Mouse (Mus musculus): Measurements from ENCODE around the gene Acox3. TPM values are rescaled to one million over a fixed set of nuclear protein-coding genes. Genes with fewer than 3 reads are reported as not detected.

Gene Acox3
- polyA plus RNA-seq, 1 experiment from 2014 or later, result 16.3 TPM

DNA sequence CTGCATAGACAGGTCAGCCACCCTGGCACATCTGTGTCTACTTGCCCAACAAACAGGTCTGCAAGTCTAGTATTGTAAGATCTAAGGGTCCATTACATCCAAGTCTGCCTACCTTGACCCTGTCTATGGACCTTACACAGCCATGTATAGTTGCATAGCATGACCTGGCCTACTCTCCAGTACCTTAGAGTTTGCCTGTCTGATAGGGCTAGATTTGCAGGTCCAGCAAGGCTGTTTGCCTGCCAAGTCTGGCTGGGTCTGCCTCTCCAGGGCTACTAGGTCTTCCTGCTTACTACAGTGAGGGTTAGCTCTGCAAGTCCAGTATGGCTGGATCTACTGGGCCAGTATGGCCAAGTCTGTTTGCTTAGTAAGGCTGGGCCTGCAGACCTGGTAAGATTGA is 41.0 kb downstream of the Acox3 start:
- Histone ChIP-seq H3K9me3 (replicated peaks) (no peaks in the 10 kb centered on the region), H3K4me2 (replicated peaks) (no peak overlapping the region), H3K36me3 (no peaks in the 10 kb centered on the region), H3K4me3 (no peak overlapping the region), H3K27me3 (no peaks in the 10 kb centered on the region), H3K9ac (no peak overlapping the region), H3K4me1 (peaks cover 8% of the 10 kb centered on the region), H3K27ac (no peak overlapping the region)
- no peak for ATAC-seq (ENCODE audit: low FRiP score)

GRCm38 (mm10) chr5:35624751-35625239 is 42.0 kb downstream of the Acox3 start:
- Histone ChIP-seq H3K4me3 (no peak overlapping the region), H3K4me2 (replicated peaks) (no peak overlapping the region), H3K27me3 (no peaks in the 10 kb centered on the region), H3K36me3 (no peaks in the 10 kb centered on the region), H3K4me1 (peaks cover 8% of the 10 kb centered on the region), H3K9ac (no peak overlapping the region), H3K27ac (no peak overlapping the region), H3K9me3 (replicated peaks) (no peaks in the 10 kb centered on the region)
- 67% methylated on average over 4 of the region's 4 CpGs for WGBS
- ATAC-seq (ENCODE audit: low FRiP score), result no peak

DNA sequence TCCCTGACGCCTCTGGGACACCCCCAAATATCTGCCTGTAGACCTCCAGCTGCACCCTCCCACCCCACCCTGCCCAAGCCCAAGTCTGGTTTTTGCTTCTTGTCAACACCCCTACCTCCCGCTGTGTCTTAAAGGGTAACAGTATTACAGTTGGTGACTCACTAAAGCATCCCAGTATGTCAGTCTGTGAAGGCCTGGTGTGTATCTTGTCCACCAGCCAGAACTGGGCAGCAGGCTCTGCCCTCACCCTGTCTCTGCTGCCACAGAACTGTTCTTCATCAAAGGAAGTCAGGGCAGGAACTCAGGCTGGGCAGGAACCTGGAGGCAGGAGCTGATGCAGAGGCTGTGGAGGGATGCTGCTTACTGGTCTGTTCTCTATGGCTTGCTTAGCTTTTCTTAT is 43.6 kb downstream of the Acox3 start:
- H3K27me3 ChIP-seq, result no peaks in the 10 kb centered on the region
- no peaks in the 10 kb centered on the region for H3K9me3 ChIP-seq (replicated peaks)
- no peak overlapping the region for H3K27ac ChIP-seq
- peaks cover 2% of the 10 kb centered on the region for H3K4me1 ChIP-seq
- H3K36me3 ChIP-seq, result no peaks in the 10 kb centered on the region
- no peak overlapping the region for H3K4me2 ChIP-seq (replicated peaks)
- no peak overlapping the region for H3K9ac ChIP-seq
- no peak for ATAC-seq (ENCODE audit: low FRiP score)
- WGBS, result 68% methylated on average over 2 of the region's 2 CpGs
- H3K4me3 ChIP-seq, result no peak overlapping the region

DNA sequence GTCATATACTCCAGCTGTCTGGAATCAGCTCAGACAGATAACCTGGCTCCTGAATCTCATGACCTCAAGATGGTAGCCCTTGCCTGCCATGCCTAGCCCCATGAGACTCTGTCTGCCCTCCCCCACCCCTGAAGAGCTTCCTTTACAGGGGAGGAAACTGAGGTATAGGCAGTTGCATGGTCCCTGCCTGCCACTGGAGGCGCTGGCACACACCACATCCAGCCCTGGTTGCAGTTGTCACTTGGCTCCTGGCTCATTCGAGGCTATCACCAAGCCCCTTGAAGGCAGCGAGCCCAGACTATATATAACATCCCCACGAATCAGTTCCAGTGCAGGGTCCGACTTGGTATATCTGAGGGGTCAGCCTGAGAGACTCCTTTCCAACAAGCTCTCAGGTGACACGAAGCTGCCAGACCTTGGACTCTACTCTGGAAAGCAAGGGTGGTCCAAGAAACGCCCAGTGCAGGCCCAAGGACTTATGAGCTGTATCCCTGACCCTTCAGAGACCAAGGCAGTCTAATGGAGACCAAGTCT is 44.5 kb downstream of the Acox3 start:
- Histone ChIP-seq H3K4me2 (replicated peaks) (no peak overlapping the region), H3K9me3 (replicated peaks) (no peaks in the 10 kb centered on the region), H3K27ac (no peak overlapping the region), H3K36me3 (no peaks in the 10 kb centered on the region), H3K9ac (no peak overlapping the region), H3K4me1 (no peaks in the 10 kb centered on the region), H3K27me3 (no peaks in the 10 kb centered on the region), H3K4me3 (no peak overlapping the region)
- 64% methylated on average over 7 of the region's 7 CpGs for WGBS
- no peak for ATAC-seq (ENCODE audit: low FRiP score)

DNA sequence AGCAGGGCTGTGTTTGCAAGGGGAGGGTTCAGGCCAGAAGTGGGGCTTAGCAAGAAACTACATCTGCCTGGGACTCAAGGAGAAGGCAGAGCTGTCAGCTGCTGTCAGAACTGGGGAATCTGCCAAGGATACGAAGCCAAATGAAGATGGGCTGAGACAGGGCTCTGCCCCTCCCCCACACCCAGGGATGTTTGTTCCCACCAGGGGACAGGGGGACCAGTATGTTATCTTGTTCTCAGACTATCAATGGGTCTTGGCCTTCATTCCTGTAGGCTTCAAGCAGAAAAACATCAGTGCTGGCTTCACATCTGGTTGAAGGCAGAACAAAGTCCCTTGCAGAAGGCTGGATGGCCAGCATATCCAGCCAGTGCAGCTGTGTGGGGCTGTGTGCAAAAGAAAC is 45.8 kb downstream of the Acox3 start:
- no peaks in the 10 kb centered on the region for H3K36me3 ChIP-seq
- ATAC-seq (ENCODE audit: low FRiP score), result no peak
- H3K4me1 ChIP-seq, result no peaks in the 10 kb centered on the region
- H3K9me3 ChIP-seq (replicated peaks), result no peaks in the 10 kb centered on the region
- no peaks in the 10 kb centered on the region for H3K27me3 ChIP-seq
- no peak overlapping the region for H3K4me3 ChIP-seq
- 44% methylated on average over 1 of the region's 1 CpGs for WGBS
- no peak overlapping the region for H3K4me2 ChIP-seq (replicated peaks)
- no peak overlapping the region for H3K9ac ChIP-seq
- H3K27ac ChIP-seq, result no peak overlapping the region

GRCm38 (mm10) chr5:35629333-35629732 is 46.5 kb downstream of the Acox3 start:
- H3K4me2 ChIP-seq (replicated peaks), result no peak overlapping the region
- no peak for ATAC-seq (ENCODE audit: low FRiP score)
- H3K9ac ChIP-seq, result no peak overlapping the region

GRCm38 (mm10) chr5:35630706-35631105 is 47.9 kb downstream of the Acox3 start:
- 88% methylated on average over 1 of the region's 1 CpGs for WGBS
- ATAC-seq (ENCODE audit: low FRiP score), result no peak
- Histone ChIP-seq H3K27ac (no peak overlapping the region), H3K9ac (no peak overlapping the region), H3K36me3 (no peaks in the 10 kb centered on the region), H3K27me3 (no peaks in the 10 kb centered on the region), H3K4me3 (no peak overlapping the region), H3K4me2 (replicated peaks) (no peak overlapping the region), H3K9me3 (replicated peaks) (no peaks in the 10 kb centered on the region), H3K4me1 (no peaks in the 10 kb centered on the region)

More at GRCm38 (mm10) chr5:35629333-35629732, 46.5 kb downstream of the Acox3 start:
- Histone ChIP-seq H3K9me3 (replicated peaks) (no peaks in the 10 kb centered on the region), H3K4me3 (no peak overlapping the region), H3K36me3 (no peaks in the 10 kb centered on the region), H3K4me1 (no peaks in the 10 kb centered on the region), H3K27me3 (no peaks in the 10 kb centered on the region), H3K27ac (no peak overlapping the region)

- ATAC-seq (ENCODE audit: low FRiP score), result no peak
- Histone ChIP-seq H3K27me3 (no peaks in the 10 kb centered on the region), H3K9me3 (replicated peaks) (no peaks in the 10 kb centered on the region), H3K4me3 (no peak overlapping the region), H3K4me1 (no peaks in the 10 kb centered on the region), H3K36me3 (no peaks in the 10 kb centered on the region), H3K27ac (no peak overlapping the region), H3K4me2 (replicated peaks) (no peak overlapping the region), H3K9ac (no peak overlapping the region)
- 85% methylated on average over 3 of the region's 3 CpGs for WGBS
Observed at GRCm38 (mm10) chr5:35631224-35631623, 48.4 kb downstream of the Acox3 start.

DNA sequence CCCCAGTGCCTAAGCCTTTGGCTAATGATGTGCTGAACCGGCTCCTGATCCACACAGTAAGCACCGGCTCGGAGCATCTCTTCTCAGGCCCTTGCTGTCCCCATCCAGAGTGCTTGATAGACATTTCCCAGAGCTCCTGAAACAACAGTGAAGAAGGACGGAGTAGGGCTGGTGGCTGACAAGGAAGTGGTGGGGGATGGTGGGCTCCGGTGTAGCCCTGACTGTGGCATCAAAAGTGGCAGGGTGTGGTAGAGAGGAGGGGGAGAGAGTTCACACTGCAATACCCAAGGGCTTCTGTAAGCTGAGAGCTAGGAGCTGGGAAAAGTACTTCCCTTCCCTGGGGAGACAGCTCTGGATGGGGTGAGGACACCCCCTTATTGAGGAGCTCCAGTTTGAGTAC is 48.9 kb downstream of the Acox3 start:
- H3K36me3 ChIP-seq, result no peaks in the 10 kb centered on the region
- WGBS, result 86% methylated on average over 5 of the region's 5 CpGs

DNA sequence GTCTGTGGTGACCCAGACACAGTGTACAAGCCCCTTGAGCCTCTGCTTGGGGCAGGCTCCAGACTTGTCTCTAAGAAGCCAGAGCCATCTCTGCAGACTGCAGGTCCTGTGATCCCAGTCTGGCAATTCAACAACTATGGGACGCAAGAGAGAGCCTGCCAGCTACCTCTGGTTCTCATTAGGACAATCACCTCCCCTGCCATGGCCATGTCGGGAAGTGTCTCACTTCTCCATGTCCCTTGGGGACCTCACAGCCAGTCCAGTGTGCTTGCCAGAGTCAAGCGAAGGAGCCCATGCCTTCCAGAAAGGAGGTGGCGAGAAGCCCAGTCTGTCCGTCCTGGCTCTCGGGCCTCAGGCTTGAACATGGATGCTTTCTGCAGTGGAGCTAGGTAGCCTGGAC is 50.0 kb downstream of the Acox3 start:
- ATAC-seq (ENCODE audit: low FRiP score), result no peak
- Histone ChIP-seq H3K9ac (no peak overlapping the region), H3K4me3 (no peak overlapping the region)

More for the DNA sequence above, 48.9 kb downstream of the Acox3 start:
- Histone ChIP-seq H3K4me3 (no peak overlapping the region), H3K4me2 (replicated peaks) (no peak overlapping the region), H3K27me3 (no peaks in the 10 kb centered on the region), H3K9me3 (replicated peaks) (no peaks in the 10 kb centered on the region), H3K4me1 (no peaks in the 10 kb centered on the region), H3K9ac (no peak overlapping the region), H3K27ac (no peak overlapping the region)
- no peak for ATAC-seq (ENCODE audit: low FRiP score)

DNA sequence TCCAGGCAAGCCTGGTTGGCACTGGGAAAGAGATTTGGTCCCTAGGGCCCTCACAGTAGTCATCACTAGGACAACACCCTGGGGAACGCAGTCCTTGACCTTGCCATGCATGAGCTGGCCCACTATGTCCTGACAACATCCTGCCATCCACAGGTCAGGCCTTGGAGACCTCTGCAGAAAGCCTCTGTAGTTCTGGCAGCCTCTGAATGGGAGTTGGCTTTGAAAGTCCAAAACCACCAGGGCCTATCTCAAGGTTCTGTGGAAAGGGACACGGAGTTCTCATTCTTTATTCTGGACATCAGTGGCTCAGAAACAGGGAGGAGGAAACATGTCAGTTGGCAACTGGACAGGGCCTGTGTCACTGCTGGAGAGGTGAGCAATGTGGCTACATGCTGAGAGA is 53.2 kb downstream of the Acox3 start:
- Histone ChIP-seq H3K27ac (no peak overlapping the region), H3K9me3 (replicated peaks) (no peaks in the 10 kb centered on the region), H3K4me1 (no peaks in the 10 kb centered on the region), H3K9ac (no peak overlapping the region), H3K36me3 (no peaks in the 10 kb centered on the region), H3K4me2 (replicated peaks) (no peak overlapping the region), H3K4me3 (no peak overlapping the region), H3K27me3 (no peaks in the 10 kb centered on the region)
- WGBS, result 87% methylated on average over 2 of the region's 2 CpGs
- no peak for ATAC-seq (ENCODE audit: low FRiP score)

More for the DNA sequence above, 50.0 kb downstream of the Acox3 start:
- no peaks in the 10 kb centered on the region for H3K36me3 ChIP-seq
- H3K9me3 ChIP-seq (replicated peaks), result no peaks in the 10 kb centered on the region
- H3K27ac ChIP-seq, result no peak overlapping the region
- no peak overlapping the region for H3K4me2 ChIP-seq (replicated peaks)
- WGBS, result 84% methylated on average over 6 of the region's 6 CpGs
- H3K4me1 ChIP-seq, result no peaks in the 10 kb centered on the region
- H3K27me3 ChIP-seq, result no peaks in the 10 kb centered on the region

- Histone ChIP-seq H3K4me1 (no peaks in the 10 kb centered on the region), H3K27me3 (no peaks in the 10 kb centered on the region), H3K9me3 (replicated peaks) (no peaks in the 10 kb centered on the region), H3K4me2 (replicated peaks) (no peak overlapping the region), H3K4me3 (no peak overlapping the region), H3K36me3 (no peaks in the 10 kb centered on the region), H3K27ac (no peak overlapping the region), H3K9ac (no peak overlapping the region)
- 54% methylated on average over 10 of the region's 10 CpGs for WGBS
- no peak for ATAC-seq (ENCODE audit: low FRiP score)
Observed at GRCm38 (mm10) chr5:35641961-35642584, 59.2 kb downstream of the Acox3 start.

DNA sequence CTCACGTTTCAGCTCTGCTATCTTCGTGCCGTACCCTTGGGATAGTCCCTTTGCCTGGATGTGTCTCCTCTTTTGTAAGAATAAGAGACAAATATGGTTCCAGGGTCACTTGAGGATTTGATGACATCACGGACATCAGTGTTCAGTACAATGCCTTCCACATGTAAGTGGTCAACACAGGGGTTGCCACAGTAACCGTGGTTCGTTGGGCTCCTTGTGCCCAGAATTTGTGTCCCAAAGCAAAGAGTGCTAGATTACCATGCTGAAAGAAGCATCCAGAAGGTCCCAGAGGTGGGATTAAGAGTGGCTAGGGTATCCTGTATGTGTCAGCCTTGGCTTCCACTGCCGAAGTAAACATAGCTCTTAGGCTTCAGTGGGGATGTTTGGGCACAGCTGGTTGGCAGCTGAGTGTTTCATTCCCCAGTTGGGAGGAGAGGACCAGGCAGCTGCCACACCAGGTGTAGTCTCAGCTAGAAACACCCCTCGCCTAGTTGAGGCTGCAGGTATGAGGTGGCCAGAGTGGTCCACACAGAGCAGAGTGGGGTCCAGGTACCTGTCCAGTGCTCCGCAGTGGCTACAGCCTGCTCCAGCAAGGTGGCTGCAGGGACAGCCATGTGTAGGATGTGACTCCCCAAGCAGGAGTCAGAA is 60.7 kb downstream of the Acox3 start:
- Histone ChIP-seq H3K4me3 (no peak overlapping the region), H3K4me1 (no peaks in the 10 kb centered on the region), H3K9me3 (replicated peaks) (no peaks in the 10 kb centered on the region), H3K27ac (no peak overlapping the region), H3K9ac (no peak overlapping the region), H3K36me3 (no peaks in the 10 kb centered on the region), H3K4me2 (replicated peaks) (no peak overlapping the region), H3K27me3 (no peaks in the 10 kb centered on the region)
- WGBS, result 83% methylated on average over 9 of the region's 9 CpGs
- no peak for ATAC-seq (ENCODE audit: low FRiP score)
